Mouse (Mus musculus) left cerebral cortex, adult 11 months (tissue): ENCODE data around the gene Tmem184a.

Source experiments
- DNase-seq: peaks from one replicate; pipeline ENCODE4 v3.0.0; 2022; ENCODE audit warnings: low spot score

The Tmem184a gene

GRCm38 (mm10) chr5:139792966-139793337 is 26.8 kb downstream of the Tmem184a start:
- no peak for DNase-seq

DNA sequence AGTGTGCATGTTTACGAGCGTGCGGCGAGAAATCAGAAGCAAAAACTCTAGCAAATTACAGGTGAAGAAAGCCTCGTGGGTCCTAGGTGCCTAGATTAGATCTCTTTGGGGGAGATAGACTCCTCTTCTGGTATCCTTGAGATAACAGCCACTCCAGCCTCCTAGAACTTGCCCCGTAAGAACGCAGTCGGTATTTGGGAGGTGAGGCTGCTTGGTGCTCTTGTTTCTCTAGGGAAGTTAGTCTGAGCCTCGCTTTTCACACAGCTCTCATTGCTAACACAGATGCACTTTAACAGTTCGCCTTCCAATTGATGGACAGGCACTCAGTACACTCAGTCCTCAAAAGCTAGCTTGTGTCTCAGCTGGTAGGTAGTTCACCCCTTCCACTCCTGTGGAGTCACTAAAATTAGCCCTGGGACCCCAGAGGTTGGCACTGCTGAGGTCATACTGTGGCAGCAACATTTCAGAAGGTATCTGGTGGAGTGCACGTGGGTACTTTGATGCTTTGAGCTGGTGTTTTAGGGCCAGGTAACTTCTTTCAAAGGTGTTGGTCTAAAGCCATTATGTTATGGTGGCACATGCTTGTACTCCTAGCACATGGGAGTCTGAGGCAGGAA is 27.4 kb downstream of the Tmem184a start:
- DNase-seq = no peak

GRCm38 (mm10) chr5:139791227-139792158 is 28.2 kb downstream of the Tmem184a start, which contains the start of gene Mafk:
TSS of gene Mafk (plus strand) at chr5:139791513.
- peak; percentile 91 for DNase-seq

GRCm38 (mm10) chr5:139789466-139789865 is 30.3 kb downstream of the Tmem184a start:
- DNase-seq = no peak

GRCm38 (mm10) chr5:139781406-139781805 is 38.3 kb downstream of the Tmem184a start:
- no peak for DNase-seq

GRCm38 (mm10) chr5:139776966-139777365 is 42.8 kb downstream of the Tmem184a start:
- no peak for DNase-seq

DNA sequence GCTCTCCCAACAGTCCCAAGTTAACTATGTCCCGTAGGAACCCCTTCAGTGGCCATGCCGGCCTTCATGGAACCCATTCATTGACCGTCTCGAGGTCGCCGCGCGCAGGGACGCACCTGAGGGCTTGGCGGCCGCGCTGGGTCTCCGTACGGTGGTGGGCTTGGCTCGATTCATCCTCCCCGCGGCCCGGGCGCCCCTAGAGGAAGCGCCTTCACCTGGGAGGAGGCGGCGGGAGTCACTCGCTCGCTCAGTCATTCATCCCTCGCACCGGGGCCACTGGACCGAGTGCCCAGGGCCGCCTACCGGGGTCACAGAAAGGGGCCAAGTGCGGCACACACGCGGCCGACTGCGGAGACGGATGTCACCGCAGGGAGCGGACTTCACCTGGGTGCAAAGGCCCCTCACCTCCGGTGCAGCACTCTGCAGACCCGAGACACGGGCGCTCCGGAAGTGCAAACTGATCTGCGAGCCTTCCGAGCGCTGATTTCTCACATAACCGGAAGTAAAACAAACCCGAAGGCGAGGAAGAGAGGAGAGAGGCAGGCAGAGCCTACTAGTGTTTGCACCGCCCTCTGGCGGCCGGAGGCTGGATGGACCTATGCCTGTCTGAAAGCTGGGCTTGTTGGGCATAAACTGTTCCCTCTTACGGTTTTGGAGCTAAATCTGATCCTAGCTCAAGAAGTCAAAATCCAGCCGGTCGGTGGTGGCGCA is 44.3 kb downstream of the Tmem184a start, which contains the start of gene Ints1:
TSS of gene Ints1 (minus strand) at position 459 of the 711 bp plus-strand sequence.
- peak; percentile 96 for DNase-seq

GRCm38 (mm10) chr5:139768216-139768615 is 51.5 kb downstream of the Tmem184a start:
- DNase-seq = no peak

DNA sequence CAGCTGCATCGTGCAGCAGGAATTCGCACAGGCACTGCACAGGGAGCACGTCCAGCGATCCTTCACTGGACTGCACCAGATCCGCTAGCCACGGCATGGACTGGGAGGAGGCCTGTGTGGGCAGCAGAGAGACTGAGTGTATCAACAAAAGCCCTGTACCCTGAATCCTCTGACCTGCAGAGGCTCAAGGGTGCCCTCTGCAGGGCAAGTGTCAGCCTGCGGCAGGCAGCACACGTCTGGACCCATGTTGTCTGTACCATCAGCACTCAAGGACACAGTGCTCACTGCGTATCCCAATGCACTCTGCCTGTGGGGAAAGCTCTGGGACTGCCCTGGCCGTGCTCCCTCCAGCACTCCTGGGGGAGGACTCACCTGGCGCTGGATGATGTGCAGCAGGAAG is 55.4 kb downstream of the Tmem184a start:
- no peak for DNase-seq

DNA sequence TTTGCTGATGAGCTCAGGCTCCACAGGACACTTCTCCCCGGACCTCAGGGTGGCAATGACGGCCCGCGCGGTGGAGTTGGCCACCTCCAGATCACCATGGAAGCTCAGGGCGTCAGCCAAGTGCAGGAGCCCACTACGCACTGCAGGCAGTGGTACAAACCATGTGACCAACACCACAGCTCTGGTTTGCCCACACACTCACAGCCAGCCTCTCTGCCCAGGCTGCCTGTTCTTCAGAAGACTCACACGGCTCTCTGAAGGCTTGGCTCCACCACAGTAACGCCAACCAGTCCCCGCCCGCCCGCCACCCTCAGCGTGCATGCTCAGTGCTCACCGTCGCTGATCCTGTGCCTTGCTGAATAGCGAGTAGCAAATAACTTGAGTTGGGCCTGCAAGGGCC is 61.6 kb downstream of the Tmem184a start:
- DNase-seq = no peak

- DNase-seq = no peak
Measured at GRCm38 (mm10) chr5:139756586-139756985, 63.1 kb downstream of the Tmem184a start.

GRCm38 (mm10) chr5:139756135-139756534 is 63.6 kb downstream of the Tmem184a start:
- DNase-seq = no peak

DNA sequence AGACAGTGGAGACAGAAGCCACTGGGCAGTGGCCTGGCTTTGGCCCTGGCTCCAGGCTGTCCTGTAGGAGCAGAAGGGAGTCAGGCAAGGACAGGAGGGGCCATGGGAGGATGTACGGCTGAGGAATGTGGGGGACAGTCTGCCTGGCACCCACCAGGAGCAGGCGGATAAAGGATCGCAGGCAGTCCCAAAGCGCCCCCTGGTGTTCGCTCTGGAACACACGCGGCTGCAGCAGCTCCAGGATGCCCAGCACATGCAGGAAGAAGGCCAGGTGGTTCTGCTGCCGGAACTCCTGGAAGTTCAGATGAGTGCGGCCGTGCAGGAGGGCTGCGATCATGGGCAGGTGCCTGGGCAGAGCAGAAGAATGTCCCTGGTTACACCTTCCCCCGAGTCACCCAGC is 65.0 kb downstream of the Tmem184a start:
- DNase-seq = no peak
